Mouse (Mus musculus): ENCODE results near the gene Gm9732. TPM values are rescaled to one million over a fixed set of nuclear protein-coding genes. Genes with fewer than 3 reads are reported as not detected.
"Not testable (repeated sequence)": the region's sequence is repeated elsewhere in the genome, so short reads cannot be mapped to it uniquely, and the experiment has no call there.

The Gm9732 gene
- polyA plus RNA-seq, 1 experiment from 2014 or later, result not detected

GRCm38 (mm10) chr14:43269211-43269610, 5.6 kb upstream of the Gm9732 start:
- 80% methylated on average over 3 of the region's 3 CpGs for WGBS

GRCm38 (mm10) chr14:43273161-43273560, 1.7 kb upstream of the Gm9732 start:
- WGBS, result 31% methylated on average over 1 of the region's 1 CpGs
- not testable (repeated sequence) for ATAC-seq; H3K9me3 ChIP-seq (ENCODE audit: control insufficient read depth, low read length); H3K4me2 ChIP-seq (ENCODE audit: low read length); H3K27ac ChIP-seq (ENCODE audit: low read length); H3K36me3 ChIP-seq (ENCODE audit: control insufficient read depth, insufficient read depth); H3K4me3 ChIP-seq (replicated peaks; ENCODE audit: low read length); H3K27me3 ChIP-seq (replicated peaks; ENCODE audit: control insufficient read depth, insufficient read depth, low read length); H3K4me1 ChIP-seq (replicated peaks; ENCODE audit: control insufficient read depth, insufficient read depth, low read length); H3K9ac ChIP-seq (replicated peaks; ENCODE audit: low read depth, low read length)

More at GRCm38 (mm10) chr14:43269211-43269610, 5.6 kb upstream of the Gm9732 start:
- H3K4me2 ChIP-seq (ENCODE audit: low read length); H3K4me1 ChIP-seq (replicated peaks; ENCODE audit: control insufficient read depth, insufficient read depth, low read length); H3K27me3 ChIP-seq (replicated peaks; ENCODE audit: control insufficient read depth, insufficient read depth, low read length); H3K4me3 ChIP-seq (replicated peaks; ENCODE audit: low read length); H3K27ac ChIP-seq (ENCODE audit: low read length); ATAC-seq; H3K9me3 ChIP-seq (ENCODE audit: control insufficient read depth, low read length); H3K36me3 ChIP-seq (ENCODE audit: control insufficient read depth, insufficient read depth); H3K9ac ChIP-seq (replicated peaks; ENCODE audit: low read depth, low read length): not testable (repeated sequence)

GRCm38 (mm10) chr14:43275752-43276151, 916 bp downstream of the Gm9732 start:
- H3K4me3 ChIP-seq (replicated peaks; ENCODE audit: low read length); H3K4me2 ChIP-seq (ENCODE audit: low read length); H3K4me1 ChIP-seq (replicated peaks; ENCODE audit: control insufficient read depth, insufficient read depth, low read length); H3K27ac ChIP-seq (ENCODE audit: low read length); H3K9ac ChIP-seq (replicated peaks; ENCODE audit: low read depth, low read length); ATAC-seq; H3K27me3 ChIP-seq (replicated peaks; ENCODE audit: control insufficient read depth, insufficient read depth, low read length); H3K36me3 ChIP-seq (ENCODE audit: control insufficient read depth, insufficient read depth); H3K9me3 ChIP-seq (ENCODE audit: control insufficient read depth, low read length): not testable (repeated sequence)
- WGBS, result 91% methylated on average over 1 of the region's 1 CpGs

- H3K4me1 ChIP-seq (replicated peaks; ENCODE audit: control insufficient read depth, insufficient read depth, low read length); H3K27ac ChIP-seq (ENCODE audit: low read length); H3K4me3 ChIP-seq (replicated peaks; ENCODE audit: low read length); H3K27me3 ChIP-seq (replicated peaks; ENCODE audit: control insufficient read depth, insufficient read depth, low read length); H3K4me2 ChIP-seq (ENCODE audit: low read length); H3K9ac ChIP-seq (replicated peaks; ENCODE audit: low read depth, low read length); H3K36me3 ChIP-seq (ENCODE audit: control insufficient read depth, insufficient read depth); ATAC-seq; H3K9me3 ChIP-seq (ENCODE audit: control insufficient read depth, low read length): not testable (repeated sequence)
- WGBS, result 70% methylated on average over 2 of the region's 2 CpGs
Measured at GRCm38 (mm10) chr14:43277468-43277867, 2.6 kb downstream of the Gm9732 start.

- H3K9ac ChIP-seq (replicated peaks; ENCODE audit: low read depth, low read length); H3K4me1 ChIP-seq (replicated peaks; ENCODE audit: control insufficient read depth, insufficient read depth, low read length); H3K27ac ChIP-seq (ENCODE audit: low read length); H3K4me2 ChIP-seq (ENCODE audit: low read length); ATAC-seq; H3K27me3 ChIP-seq (replicated peaks; ENCODE audit: control insufficient read depth, insufficient read depth, low read length); H3K4me3 ChIP-seq (replicated peaks; ENCODE audit: low read length); H3K36me3 ChIP-seq (ENCODE audit: control insufficient read depth, insufficient read depth); H3K9me3 ChIP-seq (ENCODE audit: control insufficient read depth, low read length): not testable (repeated sequence)
- 74% methylated on average over 4 of the region's 4 CpGs for WGBS
Measured at GRCm38 (mm10) chr14:43278146-43278545, 3.3 kb downstream of the Gm9732 start.

- not testable (repeated sequence) for H3K4me2 ChIP-seq (ENCODE audit: low read length); H3K36me3 ChIP-seq (ENCODE audit: control insufficient read depth, insufficient read depth); H3K9ac ChIP-seq (replicated peaks; ENCODE audit: low read depth, low read length); H3K27me3 ChIP-seq (replicated peaks; ENCODE audit: control insufficient read depth, insufficient read depth, low read length); H3K4me1 ChIP-seq (replicated peaks; ENCODE audit: control insufficient read depth, insufficient read depth, low read length); ATAC-seq; H3K9me3 ChIP-seq (ENCODE audit: control insufficient read depth, low read length); H3K27ac ChIP-seq (ENCODE audit: low read length); H3K4me3 ChIP-seq (replicated peaks; ENCODE audit: low read length)
- WGBS, result 90% methylated on average over 3 of the region's 3 CpGs
Measured at GRCm38 (mm10) chr14:43278681-43279080, 3.8 kb downstream of the Gm9732 start.

GRCm38 (mm10) chr14:43293503-43293902, 18.7 kb downstream of the Gm9732 start, which contains the start of gene Gm8127:
Gene Gm8127, minus strand, starts transcription at chr14:43293832.
- 91% methylated on average over 3 of the region's 3 CpGs for WGBS
- H3K4me2 ChIP-seq (ENCODE audit: low read length); H3K4me1 ChIP-seq (replicated peaks; ENCODE audit: control insufficient read depth, insufficient read depth, low read length); H3K9me3 ChIP-seq (ENCODE audit: control insufficient read depth, low read length); ATAC-seq; H3K4me3 ChIP-seq (replicated peaks; ENCODE audit: low read length); H3K36me3 ChIP-seq (ENCODE audit: control insufficient read depth, insufficient read depth); H3K27me3 ChIP-seq (replicated peaks; ENCODE audit: control insufficient read depth, insufficient read depth, low read length); H3K9ac ChIP-seq (replicated peaks; ENCODE audit: low read depth, low read length); H3K27ac ChIP-seq (ENCODE audit: low read length): not testable (repeated sequence)

- H3K4me3 ChIP-seq (replicated peaks; ENCODE audit: low read length); ATAC-seq; H3K9me3 ChIP-seq (ENCODE audit: control insufficient read depth, low read length); H3K4me1 ChIP-seq (replicated peaks; ENCODE audit: control insufficient read depth, insufficient read depth, low read length); H3K9ac ChIP-seq (replicated peaks; ENCODE audit: low read depth, low read length); H3K27ac ChIP-seq (ENCODE audit: low read length); H3K36me3 ChIP-seq (ENCODE audit: control insufficient read depth, insufficient read depth); H3K27me3 ChIP-seq (replicated peaks; ENCODE audit: control insufficient read depth, insufficient read depth, low read length); H3K4me2 ChIP-seq (ENCODE audit: low read length): not testable (repeated sequence)
Measured at GRCm38 (mm10) chr14:43319516-43319915, 44.7 kb downstream of the Gm9732 start.

- not testable (repeated sequence) for H3K27ac ChIP-seq (ENCODE audit: low read length); H3K9me3 ChIP-seq (ENCODE audit: control insufficient read depth, low read length); H3K36me3 ChIP-seq (ENCODE audit: control insufficient read depth, insufficient read depth); H3K4me1 ChIP-seq (replicated peaks; ENCODE audit: control insufficient read depth, insufficient read depth, low read length); H3K27me3 ChIP-seq (replicated peaks; ENCODE audit: control insufficient read depth, insufficient read depth, low read length); H3K4me2 ChIP-seq (ENCODE audit: low read length); H3K9ac ChIP-seq (replicated peaks; ENCODE audit: low read depth, low read length); ATAC-seq; H3K4me3 ChIP-seq (replicated peaks; ENCODE audit: low read length)
- WGBS, result 45% methylated on average over 2 of the region's 2 CpGs
Measured at GRCm38 (mm10) chr14:43328603-43329002, 53.8 kb downstream of the Gm9732 start.

- not testable (repeated sequence) for ATAC-seq; H3K4me3 ChIP-seq (replicated peaks; ENCODE audit: low read length); H3K27me3 ChIP-seq (replicated peaks; ENCODE audit: control insufficient read depth, insufficient read depth, low read length); H3K4me2 ChIP-seq (ENCODE audit: low read length); H3K36me3 ChIP-seq (ENCODE audit: control insufficient read depth, insufficient read depth); H3K9me3 ChIP-seq (ENCODE audit: control insufficient read depth, low read length); H3K9ac ChIP-seq (replicated peaks; ENCODE audit: low read depth, low read length); H3K4me1 ChIP-seq (replicated peaks; ENCODE audit: control insufficient read depth, insufficient read depth, low read length); H3K27ac ChIP-seq (ENCODE audit: low read length)
- 92% methylated on average over 9 of the region's 11 CpGs for WGBS
Measured at GRCm38 (mm10) chr14:43331362-43331880, 56.6 kb downstream of the Gm9732 start.
